Mouse (Mus musculus) forebrain, embryonic 10.5 days (tissue): ENCODE measurements around the gene S100g. TPM values are rescaled to one million over a fixed set of nuclear protein-coding genes. Genes with fewer than 3 reads are reported as not detected.

Experiments
- DNase-seq: peaks from one replicate; pipeline ENCODE4 v3.0.0-alpha.2; 2017; ENCODE audit warnings: low spot score; ENCODE audit errors: extremely low spot score
- H3K27ac ChIP-seq: fragments of 300-500 bp; sonication (generic); 2 replicates; pipeline ENCODE4 v1.5.1; 2016; ENCODE audit warnings: mild to moderate bottlenecking
- H3K27me3 ChIP-seq: fragments of 300-500 bp; sonication (generic); 2 replicates; pipeline ENCODE4 v1.6.1; 2016; ENCODE audit warnings: mild to moderate bottlenecking; ENCODE audit not compliant: poor library complexity, severe bottlenecking
- H3K36me3 ChIP-seq: fragments of 300-500 bp; sonication (generic); replicated peaks from 2 replicates; pipeline ENCODE4 v1.6.1; 2016; ENCODE audit warnings: mild to moderate bottlenecking, moderate library complexity
- H3K4me1 ChIP-seq: fragments of 300-500 bp; sonication (generic); 2 replicates; pipeline ENCODE4 v1.6.1; 2016
- H3K4me3 ChIP-seq: fragments of 300-500 bp; sonication (generic); 2 replicates; pipeline ENCODE4 v1.5.1; 2016; ENCODE audit warnings: mild to moderate bottlenecking, moderate library complexity
- H3K9me3 ChIP-seq: fragments of 300-500 bp; sonication (generic); 2 replicates; pipeline ENCODE4 v1.6.1; 2016; ENCODE audit warnings: mild to moderate bottlenecking, moderate library complexity
- WGBS: fragments of 180-500 bp; shearing (Covaris S2); methylation state at CpG from one replicate; pipeline ENCODE4 v1.1.7; 2016; 5-methylcytosine and 5-hydroxymethylcytosine counted together
- polyA plus RNA-seq: library from polyadenylated mRNA; unstranded; fragments of >200 nt; fragmentation: Nextera tagmentation; extraction: Ambion mirVana; gene quantifications from 2 replicates; pipeline ENCODE4 v1.2.1, GENCODE M21; 2016

S100g gene
- not detected in 2 replicates for polyA plus RNA-seq

DNA sequence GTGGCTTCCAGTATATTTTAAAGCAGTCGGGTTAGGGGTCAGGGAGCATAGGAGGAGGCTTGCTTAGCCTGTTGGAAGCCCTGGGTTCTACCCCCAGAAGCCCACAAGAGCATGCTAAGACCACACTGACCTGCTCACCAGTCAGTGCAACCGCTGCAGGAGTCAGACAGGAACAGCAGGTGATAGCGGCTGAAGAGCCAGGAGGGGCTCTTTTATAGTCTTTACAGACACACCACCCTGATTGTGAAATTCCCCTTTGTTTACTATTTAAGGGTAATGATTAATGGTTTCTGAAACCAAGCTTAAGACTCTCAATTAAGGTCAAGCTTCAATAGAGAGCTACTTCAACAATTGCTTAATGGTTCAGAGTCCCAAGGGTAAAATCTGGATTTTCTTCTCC lies at the start of gene S100g:
Gene S100g, minus strand, starts transcription at position 217 of the 400 bp plus-strand sequence.
- Histone ChIP-seq H3K36me3 (no peaks in the 10 kb centered on the region), H3K27me3 (peaks cover 81% of the 10 kb centered on the region), H3K4me1 (0 out of 2 replicates have a peak, but pooled peaks cover 2% of the 10 kb centered on the region), H3K27ac (no peak within 1 kb of the TSS), H3K4me3 (no peak within 1 kb of the TSS), H3K9me3 (no peaks in the 10 kb centered on the region)
- WGBS, result 35% methylated on average over 3 of the region's 3 CpGs
- no peak for DNase-seq

DNA sequence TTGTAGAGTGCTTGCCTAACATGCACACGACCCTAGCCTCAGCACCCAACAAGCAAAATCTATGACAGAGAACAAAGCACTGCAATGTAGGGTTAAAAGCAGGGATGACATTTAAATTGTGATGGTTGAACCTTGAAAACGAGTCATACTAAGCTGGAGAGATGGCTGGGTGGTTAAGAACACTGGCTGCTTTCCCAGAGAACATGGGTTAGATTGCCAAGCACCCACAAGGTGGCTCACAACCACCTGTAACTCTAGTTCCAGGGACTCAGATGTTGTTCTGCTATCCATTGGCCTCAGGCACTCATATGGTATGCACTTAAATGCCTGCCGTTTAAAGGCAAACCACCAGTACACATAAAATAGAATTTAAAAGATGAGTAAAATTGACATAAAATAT lies 27.7 kb upstream of the S100g start:
- WGBS, result 81% methylated on average over 3 of the region's 3 CpGs
- no peaks in the 10 kb centered on the region for H3K9me3 ChIP-seq
- peaks cover 56% of the 10 kb centered on the region for H3K27me3 ChIP-seq

GRCm38 (mm10) chrX:162991396-162991795 lies 27.0 kb upstream of the S100g start:
- Histone ChIP-seq H3K4me1 (no peaks in the 10 kb centered on the region), H3K4me3 (no peak overlapping the region), H3K27me3 (peaks cover 49% of the 10 kb centered on the region), H3K27ac (no peak overlapping the region), H3K9me3 (no peaks in the 10 kb centered on the region), H3K36me3 (no peaks in the 10 kb centered on the region)
- DNase-seq, result no peak
- WGBS, result 82% methylated on average over 4 of the region's 4 CpGs

More for the DNA sequence above, 27.7 kb upstream of the S100g start:
- H3K4me3 ChIP-seq, result no peak overlapping the region
- no peak for DNase-seq
- 0 out of 2 replicates have a peak, but pooled peaks cover 3% of the 10 kb centered on the region for H3K36me3 ChIP-seq
- H3K27ac ChIP-seq, result no peak overlapping the region
- no peaks in the 10 kb centered on the region for H3K4me1 ChIP-seq

DNA sequence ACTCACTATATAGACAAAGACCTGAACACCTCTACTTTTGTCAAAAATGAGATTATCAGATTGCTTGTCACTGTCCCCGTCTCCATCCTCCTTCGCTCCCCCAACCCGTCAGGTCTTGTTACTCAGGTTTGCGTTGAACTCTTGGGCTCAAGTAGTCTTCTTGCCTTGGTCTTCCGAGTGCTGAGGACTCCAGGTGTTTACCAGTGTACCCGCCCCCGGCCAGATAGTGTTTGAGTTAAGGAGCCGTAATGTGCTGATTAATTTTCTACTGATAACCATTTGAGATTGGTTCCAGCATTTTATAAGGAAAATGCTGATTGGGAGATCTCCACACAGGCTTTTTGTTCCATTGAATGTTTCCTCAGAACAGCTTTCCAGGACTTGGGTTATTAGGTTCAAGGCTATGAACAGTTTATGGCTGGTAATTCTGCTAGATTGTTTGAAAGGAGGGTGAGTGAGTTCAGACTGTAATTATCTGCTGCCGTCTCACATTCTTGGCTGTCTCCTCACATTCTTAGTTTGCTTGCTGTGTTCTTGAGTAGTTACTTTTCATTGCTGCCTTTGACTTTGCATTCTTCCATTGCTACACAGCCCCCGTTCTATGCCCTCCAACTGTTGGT lies 22.6 kb upstream of the S100g start:
- no peak for DNase-seq
- H3K9me3 ChIP-seq, result no peaks in the 10 kb centered on the region; the same call in 1 of the 2 replicates
- H3K36me3 ChIP-seq, result 0 out of 2 replicates have a peak, but pooled peaks cover 6% of the 10 kb centered on the region
- peaks cover 14% of the 10 kb centered on the region for H3K27me3 ChIP-seq
- no peak overlapping the region for H3K4me3 ChIP-seq
- no peaks in the 10 kb centered on the region for H3K4me1 ChIP-seq
- WGBS, result 95% methylated on average over 10 of the region's 10 CpGs
- no peak overlapping the region for H3K27ac ChIP-seq

DNA sequence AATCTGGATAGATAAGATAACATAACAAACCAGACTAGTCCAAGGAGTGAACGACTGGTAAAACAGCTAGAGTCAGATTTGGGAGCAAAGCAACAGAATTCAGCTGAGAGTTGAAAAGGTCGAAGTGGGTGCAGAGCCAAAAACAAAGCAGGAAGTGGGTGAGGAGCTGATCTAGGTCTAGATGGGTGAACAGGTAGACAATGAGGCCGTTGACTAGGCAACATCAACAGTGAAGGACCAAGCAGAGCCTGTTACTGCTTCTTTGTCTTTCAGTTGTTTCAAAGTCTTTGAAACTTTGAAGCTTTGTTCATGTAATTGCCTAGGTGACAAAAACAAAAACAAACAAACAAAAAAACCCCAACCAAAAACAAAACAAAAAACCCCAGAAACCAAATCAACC lies 11.8 kb upstream of the S100g start:
- peaks cover 37% of the 10 kb centered on the region for H3K27me3 ChIP-seq
- H3K4me1 ChIP-seq, result no peaks in the 10 kb centered on the region
- H3K9me3 ChIP-seq, result no peaks in the 10 kb centered on the region
- WGBS, result 86% methylated on average over 3 of the region's 3 CpGs
- H3K27ac ChIP-seq, result no peak overlapping the region
- no peak for DNase-seq
- H3K4me3 ChIP-seq, result no peak overlapping the region
- H3K36me3 ChIP-seq, result no peaks in the 10 kb centered on the region

DNA sequence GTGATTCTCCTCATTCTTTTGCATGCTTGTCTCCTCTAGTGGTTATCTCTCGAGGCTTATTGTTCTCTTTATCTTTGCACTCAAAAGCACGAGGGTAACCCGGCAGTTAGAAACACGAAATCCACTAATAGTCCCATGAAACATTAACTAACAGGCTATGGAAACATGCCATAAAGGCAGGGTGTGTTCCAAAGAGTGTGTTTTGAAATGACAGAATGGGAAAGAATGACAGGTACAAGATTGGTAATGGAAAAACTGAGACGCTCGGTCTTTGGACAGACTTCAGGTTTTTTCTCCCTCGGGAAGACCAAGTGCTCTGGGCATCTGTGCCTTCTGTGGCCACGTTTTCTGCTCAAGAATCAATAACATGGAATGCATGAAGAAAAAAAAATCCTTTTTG lies 3.1 kb upstream of the S100g start:
- Histone ChIP-seq H3K9me3 (no peaks in the 10 kb centered on the region), H3K27me3 (peaks cover 86% of the 10 kb centered on the region), H3K27ac (no peak overlapping the region), H3K36me3 (no peaks in the 10 kb centered on the region), H3K4me1 (0 out of 2 replicates have a peak, but pooled peaks cover 2% of the 10 kb centered on the region), H3K4me3 (no peak overlapping the region)
- WGBS, result 86% methylated on average over 8 of the region's 8 CpGs
- DNase-seq, result no peak

DNA sequence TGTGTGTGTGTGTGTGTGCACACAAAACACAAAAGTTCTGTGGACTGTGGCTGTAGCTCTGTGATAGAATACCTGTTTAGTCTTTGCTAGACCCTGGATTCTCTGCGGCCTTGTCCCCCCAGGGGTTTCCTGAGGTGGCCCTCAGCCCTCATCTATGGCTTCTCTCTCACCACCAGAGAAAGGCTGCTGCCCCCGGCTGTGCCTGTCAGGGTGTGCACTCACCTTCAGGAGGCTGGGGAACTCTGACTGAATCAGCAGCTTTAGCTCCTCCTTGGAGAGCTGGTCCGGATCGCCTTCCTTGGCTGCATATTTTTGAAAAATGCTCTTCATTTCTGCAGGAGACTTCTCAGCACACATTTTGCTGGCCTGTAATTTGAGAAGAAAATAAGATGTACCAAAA lies 559 bp downstream of the S100g start:
- Histone ChIP-seq H3K4me1 (0 out of 2 replicates have a peak, but pooled peaks cover 2% of the 10 kb centered on the region), H3K36me3 (no peaks in the 10 kb centered on the region), H3K4me3 (no peak overlapping the region), H3K27me3 (peaks cover 80% of the 10 kb centered on the region), H3K27ac (no peak overlapping the region), H3K9me3 (no peaks in the 10 kb centered on the region)
- no peak for DNase-seq
- 34% methylated on average over 4 of the region's 4 CpGs for WGBS

DNA sequence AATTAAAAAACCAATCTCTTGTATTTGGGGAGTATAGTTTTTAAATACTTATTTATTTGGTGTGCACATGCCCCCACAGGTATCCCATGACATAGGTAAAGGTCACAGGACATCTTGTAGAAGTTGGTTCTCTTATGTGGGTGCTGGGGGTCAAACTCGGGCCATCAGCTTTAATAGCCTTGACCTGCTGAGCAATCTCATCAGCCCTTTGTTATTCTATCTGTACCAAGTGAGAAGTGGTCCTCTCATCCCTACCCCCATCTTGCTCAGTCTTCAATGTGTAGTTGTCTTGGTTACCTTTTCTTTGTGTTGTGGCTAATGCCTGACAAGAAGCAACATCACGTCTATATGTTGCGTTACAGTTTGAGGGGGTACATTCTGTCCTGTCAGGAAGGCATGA lies 6.5 kb downstream of the S100g start:
- no peaks in the 10 kb centered on the region for H3K36me3 ChIP-seq
- 88% methylated on average over 3 of the region's 3 CpGs for WGBS
- no peak overlapping the region for H3K27ac ChIP-seq
- no peak overlapping the region for H3K4me3 ChIP-seq
- peaks cover 77% of the 10 kb centered on the region for H3K27me3 ChIP-seq
- no peak for DNase-seq
- H3K4me1 ChIP-seq, result no peaks in the 10 kb centered on the region
- H3K9me3 ChIP-seq, result no peaks in the 10 kb centered on the region

- Histone ChIP-seq H3K27me3 (peaks cover 36% of the 10 kb centered on the region), H3K4me3 (no peak overlapping the region), H3K4me1 (no peaks in the 10 kb centered on the region), H3K36me3 (no peaks in the 10 kb centered on the region), H3K27ac (no peak overlapping the region), H3K9me3 (no peaks in the 10 kb centered on the region)
- WGBS, result 42% methylated on average over 3 of the region's 3 CpGs
- peak; percentile 15 for DNase-seq
Observed at GRCm38 (mm10) chrX:162949811-162950439, 14.5 kb downstream of the S100g start.

GRCm38 (mm10) chrX:162942027-162942426 lies 22.4 kb downstream of the S100g start:
- Histone ChIP-seq H3K27ac (no peak overlapping the region), H3K36me3 (peaks cover 22% of the 10 kb centered on the region), H3K4me1 (no peaks in the 10 kb centered on the region), H3K9me3 (no peaks in the 10 kb centered on the region), H3K4me3 (no peak overlapping the region), H3K27me3 (peaks cover 53% of the 10 kb centered on the region)
- 84% methylated on average over 1 of the region's 1 CpGs for WGBS
- no peak for DNase-seq

DNA sequence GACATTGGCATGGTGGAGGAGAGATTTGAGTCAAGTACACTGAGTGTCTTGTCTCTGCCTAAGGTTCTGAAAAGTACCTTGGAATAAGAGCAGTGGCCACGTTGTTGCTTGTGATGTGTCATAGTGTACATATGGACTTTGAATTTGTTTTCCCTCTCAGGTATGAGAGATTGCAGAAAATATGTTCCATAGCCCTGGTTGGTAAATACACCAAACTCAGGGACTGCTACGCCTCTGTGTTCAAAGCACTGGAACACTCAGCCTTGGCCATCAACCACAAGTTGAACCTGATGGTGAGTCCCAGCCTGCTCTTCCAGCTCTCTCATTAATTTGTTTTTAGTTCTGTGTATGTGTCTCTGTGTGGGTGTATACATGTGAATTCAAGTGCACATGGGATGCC lies 32.9 kb downstream of the S100g start:
- H3K4me3 ChIP-seq, result no peak overlapping the region
- no peak for DNase-seq
- peaks cover 22% of the 10 kb centered on the region for H3K36me3 ChIP-seq
- H3K27ac ChIP-seq, result no peak overlapping the region
- 94% methylated on average over 2 of the region's 2 CpGs for WGBS
- no peaks in the 10 kb centered on the region for H3K4me1 ChIP-seq
- no peaks in the 10 kb centered on the region for H3K9me3 ChIP-seq
- peaks cover 27% of the 10 kb centered on the region for H3K27me3 ChIP-seq

GRCm38 (mm10) chrX:162921487-162922125 lies 42.8 kb downstream of the S100g start:
- Histone ChIP-seq H3K36me3 (peaks cover 19% of the 10 kb centered on the region; the same call in 1 of the 2 replicates), H3K4me1 (no peaks in the 10 kb centered on the region), H3K27ac (no peak overlapping the region), H3K9me3 (no peaks in the 10 kb centered on the region), H3K4me3 (no peak overlapping the region), H3K27me3 (peaks cover 64% of the 10 kb centered on the region)
- WGBS, result 89% methylated on average over 8 of the region's 8 CpGs
- no peak for DNase-seq

GRCm38 (mm10) chrX:162915697-162916096 lies 48.7 kb downstream of the S100g start:
- no peak overlapping the region for H3K4me3 ChIP-seq
- no peaks in the 10 kb centered on the region for H3K9me3 ChIP-seq
- WGBS, result 36% methylated on average over 5 of the region's 5 CpGs
- no peak overlapping the region for H3K27ac ChIP-seq
- DNase-seq, result no peak
- H3K27me3 ChIP-seq, result peaks cover 13% of the 10 kb centered on the region
- peaks cover 14% of the 10 kb centered on the region for H3K36me3 ChIP-seq
- H3K4me1 ChIP-seq, result no peaks in the 10 kb centered on the region
